Mouse (Mus musculus): Measurements from ENCODE around the gene Pou6f2. TPM values are rescaled to one million over a fixed set of nuclear protein-coding genes. Genes with fewer than 3 reads are reported as not detected.
A peak's percentile ranks its signal among the peaks of the same experiment; 100 is the strongest.

Gene Pou6f2
- polyA plus RNA-seq, 1 experiment from 2014 or later = not detected

DNA sequence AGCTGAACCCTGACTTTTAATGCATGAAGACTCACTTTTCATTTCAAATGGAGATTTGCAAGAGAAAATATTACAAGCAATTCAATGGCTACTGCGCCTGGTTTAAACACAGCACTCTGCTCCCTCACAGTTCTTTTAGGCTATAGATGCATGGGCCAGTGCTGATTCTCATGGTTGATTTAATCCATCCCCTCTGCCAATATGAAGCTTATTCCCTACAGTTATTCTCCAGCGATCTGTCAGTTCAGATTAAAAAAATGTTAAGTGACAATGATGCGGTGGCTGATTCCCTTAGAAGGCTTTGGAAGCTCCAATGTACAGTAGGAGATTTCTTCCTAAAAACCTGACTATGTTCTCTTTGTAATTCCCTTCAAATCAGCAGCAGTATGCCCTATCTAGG lies 144.4 kb downstream of the Pou6f2 start:
- no peak overlapping the region for H3K27ac ChIP-seq (ENCODE audit: low read length)
- H3K27me3 ChIP-seq (ENCODE audit: insufficient read depth, low read length) = no peaks in the 10 kb centered on the region
- WGBS = 86% methylated on average over 3 of the region's 3 CpGs
- no peaks in the 10 kb centered on the region for H3K36me3 ChIP-seq (ENCODE audit: insufficient read depth, low read length)
- no peak overlapping the region for H3K9ac ChIP-seq (replicated peaks; ENCODE audit: low read length)
- H3K4me1 ChIP-seq (ENCODE audit: insufficient read depth, low read length) = no peaks in the 10 kb centered on the region
- no peak overlapping the region for H3K4me2 ChIP-seq (replicated peaks; ENCODE audit: low read depth, low read length)
- no peak for ATAC-seq (ENCODE audit: low FRiP score, low TSS enrichment)
- H3K4me3 ChIP-seq (ENCODE audit: low read length) = no peak overlapping the region
- no peaks in the 10 kb centered on the region for H3K9me3 ChIP-seq (ENCODE audit: low read length)

DNA sequence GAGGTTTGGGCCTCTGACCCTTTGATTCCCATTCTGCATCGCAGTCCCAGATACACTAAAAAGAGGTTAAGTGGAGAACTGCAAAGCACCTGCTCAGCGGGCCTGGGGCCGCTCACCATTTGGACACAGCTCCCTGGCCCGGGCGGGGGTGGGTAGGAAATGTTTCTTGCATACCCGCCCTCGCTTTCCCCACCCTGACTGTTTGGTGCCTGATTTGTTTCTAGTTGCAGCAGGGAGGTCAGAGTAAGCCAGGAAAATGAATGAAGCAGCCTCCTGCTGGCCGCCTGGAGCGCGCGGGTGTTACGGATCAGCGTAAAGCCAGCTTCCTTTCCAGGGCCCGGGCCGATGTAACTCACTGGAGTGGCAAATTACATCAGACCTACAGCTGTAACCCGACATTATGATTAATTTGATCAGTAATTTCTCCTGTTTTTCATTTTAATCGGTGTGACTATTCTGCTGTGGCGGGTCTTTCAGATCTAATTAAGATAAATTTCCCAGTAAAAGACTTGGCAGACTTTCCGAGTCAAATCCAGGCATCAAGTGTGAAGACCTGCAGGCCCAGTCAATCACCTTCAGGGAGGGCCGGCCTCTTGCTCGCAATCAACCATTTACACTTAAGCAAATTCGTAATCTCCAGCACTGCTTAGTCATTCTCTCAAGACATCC lies 178.8 kb downstream of the Pou6f2 start:
- Histone ChIP-seq H3K4me3 (ENCODE audit: low read length) (0 out of 2 replicates have a peak overlapping the region, but pooled peaks have one; percentile 15), H3K9me3 (ENCODE audit: low read length) (no peaks in the 10 kb centered on the region), H3K36me3 (ENCODE audit: insufficient read depth, low read length) (no peaks in the 10 kb centered on the region), H3K4me2 (replicated peaks; ENCODE audit: low read depth, low read length) (peak overlapping the region; percentile 41), H3K4me1 (ENCODE audit: insufficient read depth, low read length) (peaks cover 6% of the 10 kb centered on the region; the same call in 1 of the 2 replicates), H3K27ac (ENCODE audit: low read length) (no peak overlapping the region), H3K27me3 (ENCODE audit: insufficient read depth, low read length) (peaks cover 51% of the 10 kb centered on the region), H3K9ac (replicated peaks; ENCODE audit: low read length) (no peak overlapping the region)
- peak; percentile 97 for ATAC-seq (ENCODE audit: low FRiP score, low TSS enrichment)
- 4% methylated on average over 22 of the region's 22 CpGs for WGBS

DNA sequence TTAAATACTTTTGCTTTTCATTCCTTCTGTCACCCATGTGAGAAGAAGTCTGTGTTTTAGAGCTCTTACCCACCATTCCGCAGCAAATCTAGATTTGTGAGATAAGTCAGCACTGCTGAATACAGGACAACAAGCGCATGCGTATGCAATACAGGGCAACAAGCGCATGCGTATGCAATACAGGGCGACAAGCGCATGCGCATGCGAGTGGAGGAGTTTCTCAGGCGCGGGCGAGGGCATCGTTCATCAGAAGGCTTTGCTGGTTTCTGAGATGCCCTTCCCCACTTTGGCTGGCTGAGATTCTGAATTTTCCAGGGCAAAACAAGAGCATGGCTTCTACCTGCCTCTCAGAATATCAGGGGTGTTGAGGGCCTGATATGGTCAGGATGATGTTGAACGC lies 186.2 kb downstream of the Pou6f2 start:
- H3K4me2 ChIP-seq (replicated peaks; ENCODE audit: low read depth, low read length) = no peak overlapping the region
- WGBS = 93% methylated on average over 14 of the region's 14 CpGs
- H3K4me3 ChIP-seq (ENCODE audit: low read length) = no peak overlapping the region
- H3K9me3 ChIP-seq (ENCODE audit: low read length) = no peaks in the 10 kb centered on the region
- H3K36me3 ChIP-seq (ENCODE audit: insufficient read depth, low read length) = no peaks in the 10 kb centered on the region
- H3K27me3 ChIP-seq (ENCODE audit: insufficient read depth, low read length) = peaks cover 20% of the 10 kb centered on the region
- H3K27ac ChIP-seq (ENCODE audit: low read length) = no peak overlapping the region
- no peak for ATAC-seq (ENCODE audit: low FRiP score, low TSS enrichment)
- no peak overlapping the region for H3K9ac ChIP-seq (replicated peaks; ENCODE audit: low read length)
- no peaks in the 10 kb centered on the region for H3K4me1 ChIP-seq (ENCODE audit: insufficient read depth, low read length)

DNA sequence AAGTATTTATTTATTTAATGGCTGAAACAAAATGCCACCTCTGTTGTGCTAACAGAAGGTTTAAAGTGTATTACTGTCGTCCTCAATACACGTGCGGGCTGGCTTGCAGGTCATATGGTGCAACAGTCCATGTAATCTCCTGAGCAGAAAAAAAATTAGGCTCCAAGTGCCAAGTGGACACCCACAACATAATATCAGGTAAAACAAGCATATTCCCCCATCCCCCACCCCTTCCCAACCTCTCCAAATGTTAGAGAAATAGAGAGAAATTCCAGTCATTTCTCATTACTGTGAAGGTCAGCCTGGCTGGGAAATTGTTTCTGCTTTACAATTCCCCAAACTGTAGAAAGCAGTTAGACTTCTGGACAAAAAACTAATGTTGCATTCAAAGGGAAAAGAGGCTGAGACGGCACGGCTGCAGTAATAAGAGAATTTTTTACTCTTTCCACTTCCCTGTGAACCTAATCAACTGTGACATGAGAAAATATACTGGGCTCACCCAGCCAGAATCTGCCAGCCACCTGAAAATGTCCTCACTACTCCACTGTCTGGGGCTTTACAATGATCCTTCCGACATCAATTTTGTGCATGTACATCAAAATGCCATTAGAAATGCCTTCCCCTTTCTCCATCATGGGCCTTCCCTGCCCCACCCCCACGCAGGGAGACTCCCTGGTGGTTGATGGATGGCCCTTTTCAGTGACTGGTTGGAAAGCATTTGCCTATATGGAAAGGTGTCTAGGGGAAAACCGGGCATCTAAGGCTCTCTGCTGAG lies 192.8 kb downstream of the Pou6f2 start:
- 0 out of 2 replicates have a peak, but pooled peaks have one; percentile 15 for ATAC-seq (ENCODE audit: low FRiP score, low TSS enrichment)
- Histone ChIP-seq H3K36me3 (ENCODE audit: insufficient read depth, low read length) (no peaks in the 10 kb centered on the region), H3K9me3 (ENCODE audit: low read length) (no peaks in the 10 kb centered on the region), H3K4me2 (replicated peaks; ENCODE audit: low read depth, low read length) (no peak overlapping the region), H3K27me3 (ENCODE audit: insufficient read depth, low read length) (no peaks in the 10 kb centered on the region), H3K9ac (replicated peaks; ENCODE audit: low read length) (no peak overlapping the region), H3K4me1 (ENCODE audit: insufficient read depth, low read length) (no peaks in the 10 kb centered on the region), H3K27ac (ENCODE audit: low read length) (no peak overlapping the region), H3K4me3 (ENCODE audit: low read length) (no peak overlapping the region)
- WGBS = 24% methylated on average over 8 of the region's 8 CpGs

DNA sequence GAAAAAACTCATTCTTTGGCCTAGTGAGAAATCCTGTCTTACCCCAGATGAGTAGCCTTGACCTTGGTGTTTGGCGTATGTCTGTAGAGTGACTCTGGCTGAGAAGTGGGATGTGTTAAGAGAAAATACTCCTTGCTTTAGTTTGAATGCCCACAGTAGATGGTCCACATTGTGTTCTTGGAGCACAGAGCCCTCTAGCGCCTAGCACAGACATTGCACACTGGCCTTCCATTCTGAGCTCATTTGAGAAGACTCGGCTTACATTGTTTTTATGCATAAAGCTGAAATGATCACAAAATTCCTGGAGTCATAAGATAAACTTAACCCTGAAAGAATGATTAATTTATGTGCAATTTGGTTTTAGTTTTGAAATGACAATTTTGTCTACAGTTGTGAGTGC lies 223.5 kb downstream of the Pou6f2 start:
- H3K36me3 ChIP-seq (ENCODE audit: insufficient read depth, low read length) = no peaks in the 10 kb centered on the region
- no peak overlapping the region for H3K27ac ChIP-seq (ENCODE audit: low read length)

DNA sequence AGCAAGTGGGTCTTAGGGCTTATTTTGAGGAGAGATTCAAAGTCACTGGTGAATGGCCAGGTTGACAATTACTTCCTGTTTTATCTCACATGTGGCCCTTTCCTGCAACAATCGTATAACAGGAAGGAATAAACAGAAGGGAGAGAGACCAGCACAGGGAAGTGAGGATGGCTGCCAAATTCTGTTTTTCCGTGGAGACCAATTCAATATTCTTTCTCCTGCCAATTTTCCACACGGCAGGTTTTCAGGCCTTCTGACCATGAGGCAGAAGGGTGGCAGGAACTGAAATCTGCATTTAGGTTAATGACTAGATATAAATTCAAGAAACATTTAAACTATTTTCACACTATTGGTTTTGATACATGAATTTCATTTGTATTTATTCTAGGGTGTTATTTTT lies 224.5 kb downstream of the Pou6f2 start:
- no peak for ATAC-seq (ENCODE audit: low FRiP score, low TSS enrichment)
- H3K27me3 ChIP-seq (ENCODE audit: insufficient read depth, low read length) = no peaks in the 10 kb centered on the region
- H3K9ac ChIP-seq (replicated peaks; ENCODE audit: low read length) = no peak overlapping the region
- no peak overlapping the region for H3K27ac ChIP-seq (ENCODE audit: low read length)
- peaks cover 9% of the 10 kb centered on the region for H3K4me1 ChIP-seq (ENCODE audit: insufficient read depth, low read length)
- WGBS = 31% methylated on average over 3 of the region's 3 CpGs
- no peak overlapping the region for H3K4me2 ChIP-seq (replicated peaks; ENCODE audit: low read depth, low read length)
- no peak overlapping the region for H3K4me3 ChIP-seq (ENCODE audit: low read length)
- no peaks in the 10 kb centered on the region for H3K9me3 ChIP-seq (ENCODE audit: low read length)
- H3K36me3 ChIP-seq (ENCODE audit: insufficient read depth, low read length) = no peaks in the 10 kb centered on the region

More for the DNA sequence above, 223.5 kb downstream of the Pou6f2 start:
- ATAC-seq (ENCODE audit: low FRiP score, low TSS enrichment) = no peak
- Histone ChIP-seq H3K4me2 (replicated peaks; ENCODE audit: low read depth, low read length) (no peak overlapping the region), H3K27me3 (ENCODE audit: insufficient read depth, low read length) (no peaks in the 10 kb centered on the region), H3K9me3 (ENCODE audit: low read length) (no peaks in the 10 kb centered on the region), H3K4me3 (ENCODE audit: low read length) (no peak overlapping the region), H3K4me1 (ENCODE audit: insufficient read depth, low read length) (peaks cover 9% of the 10 kb centered on the region), H3K9ac (replicated peaks; ENCODE audit: low read length) (no peak overlapping the region)
- WGBS = 61% methylated on average over 3 of the region's 3 CpGs

DNA sequence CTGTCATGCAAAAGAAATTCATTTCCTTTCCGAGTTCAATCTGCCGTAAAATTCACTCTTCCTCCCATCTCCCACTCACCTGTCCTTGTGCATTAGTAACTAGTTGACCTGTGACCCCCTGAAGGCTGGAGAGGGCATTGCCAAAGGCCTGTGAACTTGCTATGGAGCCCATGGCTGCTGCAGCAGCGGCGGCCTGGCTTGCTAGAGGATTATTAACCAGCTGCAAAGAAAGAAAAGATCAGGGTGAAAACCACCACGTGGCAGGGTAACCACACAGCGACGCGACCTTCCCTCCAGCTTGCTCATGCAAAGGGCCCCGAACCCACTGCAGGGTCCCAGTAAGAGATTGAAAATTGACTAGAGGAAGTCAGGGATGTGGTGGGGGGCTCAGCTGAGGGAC lies 225.2 kb downstream of the Pou6f2 start:
- no peaks in the 10 kb centered on the region for H3K36me3 ChIP-seq (ENCODE audit: insufficient read depth, low read length)
- H3K4me2 ChIP-seq (replicated peaks; ENCODE audit: low read depth, low read length) = no peak overlapping the region
- no peak overlapping the region for H3K4me3 ChIP-seq (ENCODE audit: low read length)
- H3K9ac ChIP-seq (replicated peaks; ENCODE audit: low read length) = no peak overlapping the region
- peak; percentile 79; the same call in 1 of the 2 replicates for ATAC-seq (ENCODE audit: low FRiP score, low TSS enrichment)
- no peaks in the 10 kb centered on the region for H3K27me3 ChIP-seq (ENCODE audit: insufficient read depth, low read length)
- H3K4me1 ChIP-seq (ENCODE audit: insufficient read depth, low read length) = peaks cover 9% of the 10 kb centered on the region
- H3K27ac ChIP-seq (ENCODE audit: low read length) = no peak overlapping the region
- H3K9me3 ChIP-seq (ENCODE audit: low read length) = no peaks in the 10 kb centered on the region
- 22% methylated on average over 9 of the region's 9 CpGs for WGBS

DNA sequence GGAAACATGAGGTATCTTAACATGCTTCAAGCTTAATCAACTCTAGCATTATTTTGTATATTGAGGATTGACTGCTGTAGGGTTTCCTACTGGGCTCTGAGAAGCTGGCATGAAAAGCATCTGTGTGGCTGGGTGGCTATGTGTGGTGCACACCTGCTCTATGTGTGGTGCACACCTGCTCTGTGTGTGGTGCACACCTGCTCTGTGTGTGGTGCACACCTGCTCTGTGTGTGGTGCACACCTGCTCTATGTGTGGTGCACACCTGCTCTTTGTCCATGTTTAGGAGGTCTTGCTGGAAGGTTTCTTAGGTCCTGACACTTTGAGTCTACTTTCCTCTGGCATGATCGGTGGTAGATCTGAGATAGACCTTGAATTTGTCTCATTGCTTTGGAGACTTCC lies 233.3 kb downstream of the Pou6f2 start:
- H3K4me1 ChIP-seq (ENCODE audit: insufficient read depth, low read length) = no peaks in the 10 kb centered on the region
- no peak overlapping the region for H3K4me3 ChIP-seq (ENCODE audit: low read length)
- WGBS = 93% methylated on average over 1 of the region's 1 CpGs
- no peak overlapping the region for H3K9ac ChIP-seq (replicated peaks; ENCODE audit: low read length)
- H3K27me3 ChIP-seq (ENCODE audit: insufficient read depth, low read length) = no peaks in the 10 kb centered on the region
- H3K36me3 ChIP-seq (ENCODE audit: insufficient read depth, low read length) = no peaks in the 10 kb centered on the region
- H3K4me2 ChIP-seq (replicated peaks; ENCODE audit: low read depth, low read length) = no peak overlapping the region
- no peak for ATAC-seq (ENCODE audit: low FRiP score, low TSS enrichment)
- no peaks in the 10 kb centered on the region for H3K9me3 ChIP-seq (ENCODE audit: low read length)
- no peak overlapping the region for H3K27ac ChIP-seq (ENCODE audit: low read length)

DNA sequence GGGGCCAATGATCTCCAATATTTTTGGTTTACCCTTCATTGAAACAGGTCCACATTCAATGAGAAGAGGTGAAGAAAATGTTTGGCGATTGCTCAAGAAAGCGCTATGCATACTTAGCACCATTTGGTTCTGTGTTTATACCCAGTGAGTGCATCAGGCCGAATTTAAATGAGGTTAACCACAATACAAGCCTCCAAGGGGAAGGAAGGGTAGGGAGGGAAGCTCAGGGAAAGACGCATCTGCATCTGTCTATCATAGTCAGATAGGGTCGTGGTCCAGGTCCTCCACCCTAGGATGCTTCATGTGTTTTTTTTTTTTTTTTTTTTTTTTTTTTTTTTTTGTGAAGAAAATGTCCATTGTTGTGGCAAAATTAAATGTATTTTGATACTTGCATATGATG lies 236.9 kb downstream of the Pou6f2 start:
- Histone ChIP-seq H3K4me2 (replicated peaks; ENCODE audit: low read depth, low read length) (no peak overlapping the region), H3K9me3 (ENCODE audit: low read length) (no peaks in the 10 kb centered on the region), H3K4me3 (ENCODE audit: low read length) (no peak overlapping the region), H3K9ac (replicated peaks; ENCODE audit: low read length) (no peak overlapping the region), H3K27ac (ENCODE audit: low read length) (no peak overlapping the region), H3K36me3 (ENCODE audit: insufficient read depth, low read length) (no peaks in the 10 kb centered on the region), H3K27me3 (ENCODE audit: insufficient read depth, low read length) (no peaks in the 10 kb centered on the region), H3K4me1 (ENCODE audit: insufficient read depth, low read length) (no peaks in the 10 kb centered on the region)
- no peak for ATAC-seq (ENCODE audit: low FRiP score, low TSS enrichment)
- 82% methylated on average over 5 of the region's 5 CpGs for WGBS

DNA sequence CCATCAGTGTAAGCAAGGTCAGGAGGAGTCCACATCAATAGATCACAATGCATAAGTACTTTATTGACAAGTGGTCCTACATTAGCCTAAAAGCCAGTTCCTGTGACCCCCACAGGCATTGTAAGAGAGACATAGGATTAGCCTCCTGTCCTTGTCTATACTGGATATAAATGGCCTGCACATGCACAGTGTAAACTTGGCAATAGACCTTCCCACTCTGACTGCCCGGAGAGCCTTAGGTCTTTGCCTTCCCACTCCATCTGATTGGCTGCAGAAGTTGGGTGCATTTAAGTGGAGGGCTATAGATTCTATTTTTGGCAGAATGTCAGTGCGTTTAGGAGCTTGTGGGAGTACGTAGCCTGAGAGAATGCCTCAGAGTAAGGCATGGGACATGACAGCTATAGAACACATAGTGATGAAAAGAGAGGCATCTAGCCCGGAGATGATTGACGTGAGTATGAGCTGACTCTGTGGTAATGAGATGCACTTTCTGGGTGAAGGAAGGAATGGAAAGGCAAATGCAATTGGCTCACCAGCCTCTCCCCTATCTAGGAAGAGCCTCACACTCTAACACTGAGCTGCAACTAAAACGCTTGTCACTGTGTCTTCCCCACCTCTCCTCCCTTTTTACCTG lies 243.4 kb downstream of the Pou6f2 start:
- Histone ChIP-seq H3K4me1 (ENCODE audit: insufficient read depth, low read length) (no peaks in the 10 kb centered on the region), H3K36me3 (ENCODE audit: insufficient read depth, low read length) (no peaks in the 10 kb centered on the region), H3K9me3 (ENCODE audit: low read length) (no peaks in the 10 kb centered on the region), H3K27ac (ENCODE audit: low read length) (no peak overlapping the region), H3K4me2 (replicated peaks; ENCODE audit: low read depth, low read length) (no peak overlapping the region), H3K4me3 (ENCODE audit: low read length) (no peak overlapping the region), H3K27me3 (ENCODE audit: insufficient read depth, low read length) (no peaks in the 10 kb centered on the region), H3K9ac (replicated peaks; ENCODE audit: low read length) (no peak overlapping the region)
- ATAC-seq (ENCODE audit: low FRiP score, low TSS enrichment) = no peak
- WGBS = 85% methylated on average over 6 of the region's 6 CpGs

Measured in kidney, embryonic 16.5 days (tissue).